Mouse (Mus musculus) right cerebral cortex, postnatal 36 days (tissue): Measurements from ENCODE around the gene Gm26938.

Experiments
- DNase-seq, 2 experiments: peaks; one replicate each; pipeline ENCODE4 v3.0.0; 2022; ENCODE audit warnings: low spot score in 2 of 2, mixed read lengths in 1 of 2

Gene Gm26938

DNA sequence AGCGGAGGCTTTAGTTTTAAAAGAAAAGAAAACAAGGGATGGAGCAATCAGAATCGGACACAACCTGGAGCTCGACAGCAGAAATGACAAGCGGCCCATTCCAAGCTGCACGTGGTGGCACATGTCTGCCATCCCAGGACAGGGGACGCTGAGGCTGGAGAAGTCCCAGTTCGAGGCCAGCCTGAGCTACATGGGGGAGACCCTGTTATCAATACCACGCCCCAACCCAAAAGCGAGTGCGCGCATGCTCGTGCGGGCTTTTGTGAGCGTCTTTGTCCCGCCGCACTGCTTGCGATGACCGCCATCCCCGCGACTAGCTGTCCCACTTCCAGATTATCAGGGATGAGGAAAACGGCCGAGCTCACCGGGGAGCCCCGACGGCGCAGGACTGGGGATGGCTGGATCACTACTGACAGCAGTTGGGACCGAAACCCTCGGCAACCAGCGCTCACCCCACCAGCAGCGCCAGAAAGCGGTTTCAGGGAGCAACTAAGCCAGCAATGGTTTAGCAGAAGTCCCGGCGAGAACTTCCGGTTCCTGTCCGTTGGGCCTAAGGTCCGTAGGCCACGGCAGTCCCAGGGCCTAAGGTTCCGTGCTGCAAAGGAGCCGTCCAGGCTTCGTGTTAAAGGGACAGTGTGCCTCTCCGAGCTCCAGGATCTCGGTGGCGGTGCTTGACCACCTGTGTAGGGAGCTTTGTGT lies at the start of gene Gm26938, which contains the start of gene Psmg3:
TSS of gene Gm26938 (minus strand) at position 51 of the 699 bp plus-strand sequence.
TSS of gene Psmg3 (minus strand) at position 529 of the 699 bp plus-strand sequence.
- DNase-seq: peak; percentile 79 to 82

DNA sequence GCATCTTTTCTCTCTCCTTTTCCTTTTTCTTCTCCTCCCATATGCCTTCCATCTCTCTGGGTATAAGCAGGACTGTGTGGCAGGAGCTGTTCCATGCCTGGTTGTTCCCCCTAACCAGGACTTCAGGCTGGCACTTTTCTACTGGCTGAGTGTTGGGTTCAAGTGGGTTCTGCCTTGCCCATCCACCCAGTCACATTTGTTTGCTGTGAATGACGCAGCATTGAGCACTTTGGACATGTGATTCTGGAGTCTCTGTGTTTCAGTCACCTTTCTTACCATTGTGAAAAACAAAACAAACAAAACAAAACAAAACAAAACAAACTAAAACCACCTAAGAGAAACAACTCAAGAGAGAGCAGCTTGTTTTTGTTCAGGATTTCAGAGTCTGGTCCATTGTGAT lies 45.3 kb upstream of the Gm26938 start:
- no peak for DNase-seq

DNA sequence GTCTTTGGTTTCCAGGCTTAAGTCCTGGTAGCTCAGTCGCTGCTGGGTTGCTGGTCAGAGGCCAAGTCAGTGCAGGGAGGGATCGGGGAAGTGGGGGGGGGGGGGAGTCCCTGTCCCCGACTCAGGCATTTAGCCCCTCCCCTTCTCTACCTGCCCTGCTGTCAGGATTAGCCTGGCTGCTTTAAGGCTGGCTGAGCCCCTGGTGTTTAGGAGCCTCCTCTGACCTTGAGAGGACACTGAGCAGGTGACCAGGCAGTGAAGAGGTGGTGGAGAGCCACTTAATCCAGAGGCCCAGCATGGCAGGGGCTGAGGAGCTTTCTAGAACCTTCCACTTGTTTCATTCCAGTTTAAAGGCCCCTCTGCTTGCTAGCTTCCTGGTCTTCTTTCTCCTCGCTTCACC lies 44.7 kb upstream of the Gm26938 start:
- no peak for DNase-seq

DNA sequence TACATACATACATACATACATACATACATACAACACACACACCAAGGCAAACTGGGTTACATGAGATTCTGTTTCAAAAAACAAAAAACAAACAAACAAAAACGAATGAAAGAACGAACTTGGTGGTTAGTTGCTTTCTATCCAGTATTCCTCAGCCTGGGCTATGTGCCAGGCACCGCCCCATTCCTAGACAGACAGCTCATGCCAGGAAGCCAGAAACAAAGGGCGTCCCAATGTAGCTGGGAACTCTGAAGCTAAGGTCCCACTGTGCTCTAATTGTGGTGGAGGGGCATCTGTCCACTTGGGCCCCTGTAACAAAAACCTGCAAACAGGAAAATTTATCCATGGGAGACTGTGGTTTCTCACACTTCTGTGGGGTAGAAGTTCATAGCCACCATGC lies 36.6 kb upstream of the Gm26938 start:
- no peak for DNase-seq

DNA sequence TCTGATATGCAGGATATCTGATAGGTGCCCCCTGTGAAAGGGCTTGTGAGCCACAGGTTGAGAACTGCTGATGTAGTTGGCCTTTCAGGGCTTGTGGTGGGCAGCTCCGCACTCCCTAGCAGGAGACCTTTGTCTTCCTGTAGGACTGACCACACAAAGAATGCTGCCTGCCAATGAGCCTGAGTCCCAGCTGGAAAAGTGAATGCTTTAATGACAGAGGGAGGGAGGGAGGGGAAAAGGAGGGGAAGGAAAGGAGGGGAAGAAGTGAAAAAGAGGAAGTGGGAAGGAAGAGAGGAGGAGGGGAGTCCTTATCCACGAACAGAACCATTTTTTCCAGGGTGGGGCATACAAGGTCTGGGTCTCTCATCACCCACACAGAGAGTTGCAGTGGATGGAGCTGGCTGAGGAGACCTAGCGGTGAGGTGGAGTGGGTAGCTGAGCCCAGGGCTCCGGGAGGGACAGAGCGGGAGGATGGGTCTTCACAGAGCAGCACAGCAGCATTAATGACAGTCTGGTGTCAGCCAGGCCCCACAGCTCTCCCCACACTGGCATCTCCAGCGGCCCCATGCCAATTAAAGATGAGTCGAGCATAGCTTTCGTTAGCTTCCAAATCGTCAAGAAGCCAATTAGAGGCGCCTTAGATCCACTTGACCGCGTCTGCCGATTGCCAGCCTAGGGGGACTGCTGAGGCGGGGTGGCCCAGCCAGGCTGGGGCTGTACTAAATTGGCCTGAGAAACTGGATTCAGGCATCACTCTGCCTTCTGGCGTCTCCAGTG lies 34.3 kb upstream of the Gm26938 start:
- no peak for DNase-seq

DNA sequence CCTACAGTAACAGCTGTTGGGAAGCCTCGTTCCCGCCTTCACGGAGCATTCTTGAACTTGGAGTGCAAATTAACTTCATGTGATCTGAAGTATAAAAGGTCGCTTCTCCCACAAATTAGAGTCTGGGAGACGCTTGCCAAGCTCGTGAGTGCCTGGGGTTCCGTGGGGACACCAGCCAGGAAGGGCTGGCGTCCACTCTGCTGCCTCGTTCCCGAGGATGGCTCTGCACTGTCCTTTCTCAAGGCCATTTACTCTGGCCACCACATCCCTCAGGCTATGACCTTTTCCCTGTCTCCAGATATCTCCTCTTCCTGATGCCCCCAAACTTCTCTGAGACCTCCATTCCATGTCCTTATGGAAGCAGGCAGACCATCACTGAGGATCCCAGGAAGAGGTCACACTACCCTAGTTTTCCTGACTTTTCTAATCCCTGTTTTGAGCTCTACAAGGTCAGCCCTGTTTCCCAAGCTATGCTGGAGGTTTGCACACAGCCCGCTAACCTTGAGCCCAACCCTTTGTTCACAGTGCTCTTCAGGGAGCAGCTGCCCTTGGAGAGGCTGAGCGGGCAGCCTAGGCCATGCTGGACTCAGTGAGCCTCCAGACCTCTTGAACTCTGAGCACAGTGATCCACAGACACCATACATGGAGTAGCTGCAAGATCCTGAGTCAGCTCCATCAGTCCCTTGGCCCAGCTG lies 23.6 kb upstream of the Gm26938 start:
- no peak for DNase-seq

DNA sequence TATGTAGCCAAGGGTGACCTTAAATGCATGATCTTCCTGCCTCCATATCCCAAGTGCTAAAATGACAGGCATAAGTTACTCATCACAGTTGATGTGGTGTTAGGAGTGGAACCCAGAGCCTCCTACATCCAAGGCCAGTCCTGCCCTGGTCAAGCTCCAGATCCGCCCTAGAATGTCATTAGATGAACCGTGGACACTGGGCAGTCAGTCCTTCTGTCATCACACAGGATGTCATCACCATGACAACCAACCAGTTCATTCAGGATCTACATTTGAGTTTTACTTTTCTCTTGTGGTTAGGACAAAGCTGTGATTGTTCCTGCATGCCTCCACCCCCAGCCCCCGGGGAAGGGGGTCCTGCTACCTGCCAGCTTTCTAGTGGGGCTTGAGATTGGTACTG lies 12.9 kb upstream of the Gm26938 start:
- DNase-seq: no peak

DNA sequence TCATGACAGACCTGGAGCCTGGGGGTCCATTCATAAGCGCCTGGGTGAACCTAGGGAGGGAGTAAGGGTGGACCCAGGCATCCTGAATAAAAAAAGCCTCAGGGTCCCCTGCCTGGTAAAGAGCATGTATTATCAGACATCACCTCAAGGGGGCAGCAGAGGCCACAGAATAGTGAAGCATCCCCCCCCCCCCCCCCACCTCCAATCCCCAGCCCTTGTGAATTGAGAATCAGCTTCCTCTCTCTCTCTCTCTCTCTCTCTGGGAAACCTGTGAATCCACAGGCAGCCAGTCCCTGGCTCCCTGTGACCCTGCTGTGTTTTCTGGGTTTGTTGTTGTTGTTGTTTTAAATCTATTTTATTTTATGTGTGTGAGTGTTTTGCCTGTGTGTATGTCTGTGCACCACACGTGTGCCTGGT lies 12.3 kb upstream of the Gm26938 start:
- DNase-seq: no peak

DNA sequence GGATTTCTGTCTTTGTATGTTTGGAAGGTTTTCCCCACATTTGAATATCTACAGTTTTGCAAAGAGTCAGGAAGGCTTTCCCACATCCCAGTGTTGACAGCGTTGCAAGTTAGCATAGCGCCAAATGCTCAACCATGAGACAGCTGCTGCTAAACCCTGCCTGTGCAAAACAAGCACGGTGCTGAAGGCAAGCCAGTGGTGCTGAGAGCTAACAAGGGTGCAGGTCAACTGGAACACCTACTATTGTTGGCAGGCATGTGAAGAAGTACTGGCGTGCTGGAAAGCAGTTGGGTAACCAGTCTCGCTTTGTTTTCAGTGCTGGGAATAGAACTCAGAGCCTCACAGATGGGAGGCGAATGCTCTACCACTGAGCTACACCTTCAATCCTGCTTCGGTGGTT lies 9.5 kb upstream of the Gm26938 start:
- DNase-seq: no peak

DNA sequence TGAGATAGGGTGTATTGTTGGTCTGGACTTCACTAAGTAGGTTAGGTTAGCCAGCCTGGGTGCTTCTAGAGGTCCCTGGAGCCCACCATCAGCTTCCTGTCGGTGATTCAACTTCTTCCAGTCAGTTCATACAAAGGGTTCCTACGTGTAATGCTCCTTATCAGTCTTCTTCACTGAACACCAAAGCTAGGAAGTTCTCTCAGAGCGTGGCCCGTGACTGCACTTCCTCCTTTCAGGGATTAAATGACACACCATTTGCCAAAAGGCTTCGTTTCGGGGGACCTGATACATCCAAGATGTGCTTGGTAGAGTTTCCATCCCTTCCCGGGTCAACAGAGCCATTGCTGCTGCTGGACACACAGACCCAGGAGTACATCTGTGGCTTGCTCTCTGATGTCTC lies 5.9 kb upstream of the Gm26938 start:
- no peak for DNase-seq

DNA sequence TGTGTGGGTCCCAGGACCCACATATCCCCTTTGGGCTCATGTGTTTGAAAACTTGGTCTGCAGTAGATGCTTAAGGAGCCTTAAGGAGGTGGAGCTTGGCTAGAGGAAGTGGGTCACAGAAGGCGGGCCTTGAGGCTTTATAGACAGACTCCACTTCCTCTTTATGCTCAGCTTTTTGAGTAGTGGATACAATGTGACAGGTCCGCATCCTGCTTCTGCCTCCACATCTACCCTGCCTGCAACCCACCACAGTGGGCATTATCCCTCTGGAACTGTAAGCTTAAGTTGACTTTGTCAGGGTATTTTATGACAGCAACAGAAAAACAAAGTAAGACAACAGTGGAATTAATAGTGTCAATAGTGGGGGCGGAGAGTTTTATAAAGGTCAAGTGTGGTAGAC lies 4.5 kb upstream of the Gm26938 start:
- no peak for DNase-seq

DNA sequence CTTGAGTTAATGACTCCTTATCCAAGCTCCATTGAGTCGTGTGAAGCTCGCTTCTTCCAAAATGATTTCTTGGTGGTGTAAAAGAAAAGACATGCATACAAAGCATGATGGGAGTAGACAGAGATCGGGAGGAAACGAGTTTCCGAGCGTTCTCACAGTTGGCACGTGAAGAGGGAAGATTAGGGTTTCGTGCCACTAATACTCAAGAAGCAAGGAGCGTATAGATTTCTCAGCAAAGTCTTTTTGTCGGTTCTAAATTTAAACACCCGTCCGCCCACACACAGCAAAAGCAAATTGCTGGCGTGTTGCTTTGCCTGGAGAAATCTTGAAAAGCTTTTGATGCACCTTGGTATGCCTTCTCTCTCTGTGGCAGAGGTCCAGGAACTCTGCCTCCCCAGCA lies 3.2 kb upstream of the Gm26938 start:
- peak; percentile 37 to 39 for DNase-seq

DNA sequence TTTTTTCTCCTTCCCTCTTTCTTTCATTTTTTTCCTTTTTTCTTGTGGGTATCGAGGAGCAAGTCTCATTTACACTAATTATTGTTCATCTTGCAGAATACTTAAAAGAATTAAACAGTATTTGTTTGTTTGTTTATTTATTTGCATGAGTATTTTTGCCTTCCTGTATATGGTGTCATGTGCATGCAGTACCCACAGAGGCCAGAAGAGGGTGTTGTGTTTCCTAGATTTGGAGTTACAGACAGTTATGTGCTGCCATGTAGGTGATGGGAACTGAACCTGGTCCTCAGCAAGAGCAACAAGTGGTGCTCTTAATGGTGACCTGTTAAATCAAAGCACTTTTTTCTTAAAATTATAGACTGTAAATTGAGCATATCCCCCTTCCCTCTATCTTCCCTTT lies 1.4 kb upstream of the Gm26938 start:
- no peak for DNase-seq

DNA sequence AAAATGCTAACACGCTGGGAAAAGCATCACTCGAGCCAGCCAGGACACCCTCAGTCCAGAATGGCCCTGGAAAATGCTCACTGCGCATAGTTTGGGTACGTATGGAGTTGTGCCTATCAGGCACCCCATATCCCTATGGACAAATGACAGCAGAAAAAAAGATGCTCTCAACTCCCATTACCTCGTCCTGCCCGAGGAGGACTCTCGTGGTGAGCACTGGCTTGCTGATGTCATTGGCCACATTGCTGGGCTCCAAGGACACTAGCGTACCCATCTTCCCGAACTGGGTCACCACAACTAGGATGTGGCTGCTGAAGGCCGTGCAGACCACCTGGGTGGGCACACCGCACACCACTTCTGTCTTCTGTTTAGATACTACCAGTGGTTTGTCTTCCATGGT lies 260 bp downstream of the Gm26938 start:
- no peak for DNase-seq

DNA sequence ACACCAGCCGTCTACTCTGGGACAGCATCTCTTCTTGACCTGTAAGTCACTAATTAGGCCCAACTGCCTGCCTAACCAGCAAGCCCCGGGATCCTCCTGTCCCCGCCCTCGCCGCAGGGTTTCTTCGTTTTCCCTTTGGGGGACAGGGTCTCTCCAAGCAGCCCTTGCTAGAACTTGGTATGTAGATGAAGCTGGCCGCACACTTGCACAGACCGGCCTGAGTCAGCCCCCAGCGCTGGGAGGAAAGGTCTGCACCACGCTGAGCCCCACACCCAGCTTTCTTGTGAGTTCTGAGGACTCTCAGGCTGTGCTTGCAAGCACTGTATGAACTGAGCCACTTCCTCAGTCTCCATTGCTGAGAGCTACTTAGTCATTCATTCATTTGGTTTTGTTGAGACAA lies 1.7 kb downstream of the Gm26938 start:
- no peak for DNase-seq

DNA sequence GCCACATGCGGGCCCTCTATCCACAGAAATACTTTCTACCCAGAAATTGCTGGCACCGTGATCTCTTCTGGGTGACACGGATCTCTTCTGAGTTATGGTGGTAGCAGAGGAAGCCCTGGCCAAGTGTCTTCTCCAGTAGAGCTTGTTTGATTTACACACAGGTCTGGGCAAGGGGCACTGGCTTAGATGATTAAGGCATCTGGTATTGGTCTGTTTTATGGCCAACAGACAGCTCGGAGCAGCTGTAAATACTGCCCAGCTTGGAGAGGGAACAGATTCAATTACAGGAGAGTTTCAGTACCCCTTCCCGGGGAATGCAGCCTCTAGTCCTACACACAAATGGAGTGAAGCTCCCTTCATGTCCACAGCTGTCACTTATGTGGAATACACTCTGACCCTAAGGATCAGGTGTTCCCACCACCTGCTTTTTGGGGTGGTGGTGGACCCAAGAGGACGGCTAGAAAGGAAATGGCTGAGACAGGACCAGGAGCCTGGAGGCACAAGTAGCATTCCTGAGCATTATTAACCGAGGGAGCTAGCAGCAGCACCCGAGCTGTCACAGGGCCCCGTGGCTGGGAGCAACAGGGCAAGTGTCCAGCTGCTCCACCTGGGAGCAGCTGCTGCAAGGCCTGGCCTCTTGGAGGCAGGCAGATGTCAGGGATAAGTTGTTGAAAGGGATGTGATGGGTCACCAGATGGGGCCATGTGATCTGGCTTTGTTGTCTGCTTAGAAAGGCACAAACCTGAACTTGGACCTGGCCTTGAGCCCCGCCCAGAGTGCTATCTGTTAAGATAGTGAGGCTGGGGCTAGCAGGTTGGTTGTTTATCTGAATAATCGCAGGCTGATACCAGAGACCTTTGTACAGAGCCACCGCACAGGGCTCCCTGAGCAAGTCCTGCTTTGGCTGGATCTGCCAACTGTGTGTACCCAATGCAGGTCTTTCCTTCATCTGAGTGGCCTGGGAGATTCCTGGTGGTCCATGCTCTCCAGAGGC lies 4.4 kb downstream of the Gm26938 start:
- no peak for DNase-seq

DNA sequence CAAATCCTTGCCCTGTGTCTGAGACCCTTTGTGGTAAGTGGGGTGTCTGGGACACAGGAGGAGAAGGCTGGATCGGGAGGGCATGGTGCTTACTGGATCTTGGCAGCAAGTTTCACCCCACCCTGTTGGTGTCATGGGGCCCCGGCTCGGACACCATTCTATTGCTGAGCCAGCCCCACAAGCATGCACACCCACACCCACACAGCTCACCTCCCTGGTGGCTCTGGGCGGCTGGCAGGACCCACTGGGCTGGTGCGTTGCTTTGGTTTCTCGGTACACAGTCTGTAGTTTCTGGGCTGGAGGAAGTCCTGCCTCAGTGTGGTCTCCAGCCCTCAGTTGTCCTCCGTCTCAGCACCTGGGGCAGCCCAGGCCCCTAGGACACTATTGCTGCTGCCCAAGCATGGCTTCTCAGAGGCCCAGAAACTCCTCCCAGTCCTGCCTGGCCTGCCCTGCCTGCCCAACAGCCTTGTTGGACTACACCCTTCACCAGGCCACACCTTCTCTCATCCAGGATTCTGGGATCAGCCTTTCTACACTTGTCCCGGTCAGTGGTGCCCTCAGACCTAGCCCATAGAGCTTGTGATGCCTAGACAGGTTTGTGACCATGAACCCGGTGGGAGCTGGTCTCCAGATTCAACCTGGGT lies 6.5 kb downstream of the Gm26938 start, which contains the start of gene Tmem184a:
TSS of gene Tmem184a (minus strand) at position 380 of the 644 bp plus-strand sequence.
- DNase-seq: no peak

DNA sequence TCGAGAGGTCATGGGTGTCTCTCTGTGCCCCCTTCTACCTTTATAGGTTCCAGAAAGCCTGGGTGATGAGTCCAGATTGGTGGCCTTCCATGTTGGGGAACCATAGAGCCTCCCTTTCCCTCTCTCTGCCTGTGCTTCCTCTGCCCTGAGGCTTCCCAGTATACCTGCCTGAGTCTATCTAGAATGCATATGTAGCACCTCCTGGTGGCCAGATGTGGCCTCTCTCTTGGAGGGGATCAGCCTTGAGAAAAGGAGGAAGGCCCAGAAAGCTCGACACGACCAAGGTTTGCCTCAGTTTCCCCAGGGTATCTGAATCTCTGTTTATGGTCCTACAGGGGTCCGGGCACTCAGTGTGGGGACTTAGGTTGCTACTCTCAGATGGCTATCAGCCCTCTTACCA lies 7.4 kb downstream of the Gm26938 start:
- DNase-seq: no peak

DNA sequence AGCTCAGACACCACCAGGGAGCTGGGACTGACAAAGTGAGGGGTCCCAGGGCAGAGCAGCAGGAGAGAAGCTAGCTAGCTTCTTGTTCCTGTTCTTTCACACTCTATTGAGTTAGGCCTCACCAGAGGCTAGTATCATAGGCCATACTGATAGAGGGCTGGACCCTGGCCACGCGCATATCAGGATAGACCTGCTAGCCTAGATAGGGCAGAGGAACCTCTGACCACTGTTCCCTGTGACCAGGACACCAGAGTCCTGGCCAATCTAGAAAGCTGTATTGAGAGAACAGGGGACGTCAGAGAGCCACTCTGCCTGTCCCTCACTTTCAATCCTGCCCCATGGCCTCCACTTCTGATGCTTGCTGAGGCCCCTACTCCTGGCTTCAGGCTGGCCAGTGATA lies 8.2 kb downstream of the Gm26938 start:
- no peak for DNase-seq

DNA sequence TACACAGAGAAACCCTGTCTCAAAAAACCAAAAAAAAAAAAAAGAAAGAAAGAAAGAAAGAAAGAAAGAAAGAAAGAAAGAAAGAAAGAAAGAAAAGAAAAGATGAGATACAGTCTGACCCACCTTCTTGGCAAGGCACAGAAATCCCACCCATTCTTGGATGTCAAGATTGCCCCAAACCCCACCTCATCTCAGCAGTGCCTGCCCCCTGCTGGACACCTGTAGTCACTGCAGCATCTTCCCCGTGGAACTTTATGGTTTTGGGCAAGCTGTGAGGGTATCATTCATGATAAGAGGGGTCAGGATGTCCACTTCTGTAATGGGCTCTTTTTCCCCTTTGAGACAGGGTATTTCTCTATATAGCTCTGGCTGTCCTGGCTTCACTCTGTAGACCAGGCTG lies 8.9 kb downstream of the Gm26938 start:
- no peak for DNase-seq

DNA sequence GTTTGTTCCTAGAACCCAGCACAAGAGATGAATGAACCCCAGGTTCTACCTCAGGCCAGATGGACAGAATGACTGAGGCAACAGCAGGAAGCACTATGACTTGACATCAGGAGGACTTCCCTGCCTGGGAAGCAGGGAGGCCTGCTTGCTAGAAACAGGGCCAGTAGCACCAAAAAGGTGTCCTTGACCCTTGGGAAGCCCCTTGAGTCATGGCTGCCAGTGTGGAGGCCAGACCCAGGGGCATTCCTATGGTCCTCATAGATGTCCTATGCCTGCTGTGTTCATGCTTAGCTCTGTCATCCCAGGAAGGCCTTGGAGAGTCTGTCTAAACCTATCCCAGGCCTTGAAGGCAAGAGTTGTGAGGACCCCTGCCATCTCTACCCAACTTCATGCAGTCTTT lies 9.8 kb downstream of the Gm26938 start:
- no peak for DNase-seq
